Mouse (Mus musculus) midbrain, embryonic 13.5 days (tissue): ENCODE results near the gene Cd47. TPM values are rescaled to one million over a fixed set of nuclear protein-coding genes. Genes with fewer than 3 reads are reported as not detected.

Experiments used
- ATAC-seq: fragments of 200-750 bp; cut with Nextera tagmentation; 2 replicates; pipeline ENCODE4 v1.8.0; 2017; ENCODE audit warnings: mild to moderate bottlenecking, moderate TSS enrichment, moderate library complexity
- H3K27ac ChIP-seq: fragments of 300-500 bp; sonication (generic); 2 replicates; pipeline ENCODE4 v1.5.1; 2015; ENCODE audit warnings: inconsistent platforms, mild to moderate bottlenecking, moderate library complexity
- H3K27me3 ChIP-seq: fragments of 300-500 bp; sonication (generic); 2 replicates; pipeline ENCODE4 v1.6.1; 2015; ENCODE audit warnings: mild to moderate bottlenecking, inconsistent platforms
- H3K36me3 ChIP-seq: fragments of 300-500 bp; sonication (generic); 2 replicates; pipeline ENCODE4 v1.6.1; 2015; ENCODE audit warnings: mild to moderate bottlenecking, inconsistent platforms
- H3K4me1 ChIP-seq: fragments of 300-500 bp; sonication (generic); replicated peaks from 2 replicates; pipeline ENCODE4 v1.6.1; 2015; ENCODE audit warnings: inconsistent platforms
- H3K4me2 ChIP-seq: fragments of 300-500 bp; sonication (generic); replicated peaks from 2 replicates; pipeline ENCODE4 v1.6.1; 2015; ENCODE audit warnings: moderate library complexity, mild to moderate bottlenecking, inconsistent platforms
- H3K4me3 ChIP-seq: fragments of 300-500 bp; sonication (generic); replicated peaks from 2 replicates; pipeline ENCODE4 v1.5.1; 2015; ENCODE audit warnings: mild to moderate bottlenecking, inconsistent platforms
- H3K9ac ChIP-seq: fragments of 300-500 bp; sonication (generic); replicated peaks from 2 replicates; pipeline ENCODE4 v1.6.1; 2015; ENCODE audit warnings: mild to moderate bottlenecking, inconsistent platforms
- H3K9me3 ChIP-seq: fragments of 300-500 bp; sonication (generic); 2 replicates; pipeline ENCODE4 v1.6.1; 2016; ENCODE audit warnings: mild to moderate bottlenecking, inconsistent platforms
- WGBS: fragments of 180-500 bp; shearing (Covaris S2); methylation state at CpG from one replicate; pipeline ENCODE4 v1.1.7; 2015; 5-methylcytosine and 5-hydroxymethylcytosine counted together
- polyA plus RNA-seq: library from polyadenylated mRNA; unstranded; fragments of >200 nt; fragmentation: Nextera tagmentation; extraction: Ambion mirVana; gene quantifications from 2 replicates; pipeline ENCODE4 v1.2.1, GENCODE M21; 2015

Gene Cd47
- polyA plus RNA-seq, 1 experiment from 2014 or later: 94.8 TPM

- no peaks in the 10 kb centered on the region for H3K27me3 ChIP-seq
- H3K4me1 ChIP-seq: 0 out of 2 replicates have a peak, but pooled peaks cover 2% of the 10 kb centered on the region
- H3K4me3 ChIP-seq: no peak overlapping the region
- H3K9me3 ChIP-seq: no peaks in the 10 kb centered on the region
- no peak overlapping the region for H3K9ac ChIP-seq
- ATAC-seq: no peak
- H3K27ac ChIP-seq: no peak overlapping the region
- WGBS: 86% methylated on average over 1 of the region's 1 CpGs
- H3K4me2 ChIP-seq: no peak overlapping the region
- H3K36me3 ChIP-seq: no peaks in the 10 kb centered on the region
Observed at GRCm38 (mm10) chr16:49772576-49772975, 27.8 kb upstream of the Cd47 start.

GRCm38 (mm10) chr16:49773068-49773467 lies 27.3 kb upstream of the Cd47 start:
- Histone ChIP-seq H3K4me2 (no peak overlapping the region), H3K36me3 (no peaks in the 10 kb centered on the region), H3K9me3 (no peaks in the 10 kb centered on the region), H3K4me3 (no peak overlapping the region), H3K27me3 (no peaks in the 10 kb centered on the region), H3K27ac (no peak overlapping the region), H3K4me1 (0 out of 2 replicates have a peak, but pooled peaks cover 2% of the 10 kb centered on the region), H3K9ac (no peak overlapping the region)
- ATAC-seq: no peak
- 87% methylated on average over 1 of the region's 1 CpGs for WGBS

GRCm38 (mm10) chr16:49774059-49775001 lies 26.0 kb upstream of the Cd47 start:
- Histone ChIP-seq H3K4me1 (no peaks in the 10 kb centered on the region), H3K9ac (no peak overlapping the region), H3K36me3 (no peaks in the 10 kb centered on the region), H3K27me3 (no peaks in the 10 kb centered on the region), H3K9me3 (no peaks in the 10 kb centered on the region), H3K27ac (no peak overlapping the region), H3K4me3 (no peak overlapping the region), H3K4me2 (no peak overlapping the region)
- WGBS: 89% methylated on average over 18 of the region's 18 CpGs
- ATAC-seq: no peak

DNA sequence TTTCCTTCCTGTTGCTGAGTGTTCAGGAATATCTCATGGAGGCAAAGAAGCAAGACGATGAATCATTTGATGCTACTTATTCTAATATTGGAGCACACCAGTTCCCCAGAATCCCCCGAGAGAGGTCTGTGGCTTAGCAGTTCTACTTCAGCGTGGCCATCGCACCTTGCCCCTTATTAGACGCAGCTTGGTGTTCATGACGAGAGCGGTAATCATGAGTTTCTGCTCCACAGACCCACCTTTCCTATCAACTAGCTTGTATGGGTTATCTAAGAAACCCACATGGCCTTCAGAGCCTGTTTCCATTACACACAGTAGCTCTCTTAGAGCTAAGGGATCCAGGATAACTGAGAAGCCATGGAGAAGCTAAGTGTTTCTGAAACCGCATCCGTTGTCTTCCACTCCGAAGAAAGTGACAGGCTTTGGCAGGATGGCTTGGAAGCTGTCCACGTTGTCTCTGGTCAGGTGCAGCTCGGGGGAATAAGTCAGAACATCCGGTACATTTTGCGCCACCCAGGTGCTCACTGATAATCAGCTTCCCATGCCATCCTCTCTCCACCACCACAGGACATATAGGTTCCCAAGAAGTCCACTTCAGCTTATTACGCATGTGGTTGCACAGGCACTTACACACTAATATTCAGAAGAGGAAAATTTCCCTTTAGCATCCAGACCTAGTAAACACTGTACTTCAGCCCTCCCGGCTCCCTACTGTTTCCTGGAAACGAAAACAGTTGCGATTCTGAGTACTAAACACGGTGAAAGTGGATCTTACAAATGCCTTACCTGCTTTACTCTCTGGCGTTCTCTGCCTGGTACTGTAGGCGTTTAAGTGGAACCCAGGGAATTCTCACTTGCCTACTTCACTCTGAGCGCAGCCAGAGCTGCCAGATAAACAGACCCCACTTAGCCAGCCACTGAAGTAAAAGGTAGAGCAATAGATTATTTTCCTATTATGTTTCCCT lies 25.0 kb upstream of the Cd47 start:
- no peak for ATAC-seq
- 89% methylated on average over 22 of the region's 22 CpGs for WGBS
- Histone ChIP-seq H3K4me2 (no peak overlapping the region), H3K27ac (no peak overlapping the region), H3K4me1 (no peaks in the 10 kb centered on the region), H3K9me3 (no peaks in the 10 kb centered on the region), H3K36me3 (no peaks in the 10 kb centered on the region), H3K4me3 (no peak overlapping the region), H3K9ac (no peak overlapping the region), H3K27me3 (no peaks in the 10 kb centered on the region)

DNA sequence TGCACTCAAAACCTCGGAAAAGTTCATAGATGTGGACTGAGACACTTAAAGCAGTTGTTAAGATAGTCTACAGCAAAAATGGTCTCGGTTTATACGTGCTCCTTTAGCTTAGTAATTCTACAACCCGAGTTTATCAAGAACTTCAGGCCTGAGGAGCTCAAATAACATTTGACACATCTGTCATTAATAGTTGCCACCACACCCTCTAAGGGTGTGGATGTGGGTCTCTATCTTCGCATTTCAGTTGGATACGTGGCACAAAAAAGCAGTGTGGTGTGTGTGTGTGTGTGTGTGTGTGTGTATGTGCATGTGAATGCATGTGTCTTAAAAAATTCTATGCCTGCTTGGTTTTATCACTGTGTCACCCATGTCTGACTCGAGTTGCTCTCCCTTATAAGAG lies 23.4 kb upstream of the Cd47 start:
- no peaks in the 10 kb centered on the region for H3K27me3 ChIP-seq
- H3K4me2 ChIP-seq: no peak overlapping the region
- 84% methylated on average over 7 of the region's 7 CpGs for WGBS
- H3K4me3 ChIP-seq: no peak overlapping the region
- no peaks in the 10 kb centered on the region for H3K9me3 ChIP-seq
- H3K4me1 ChIP-seq: no peaks in the 10 kb centered on the region
- no peak overlapping the region for H3K9ac ChIP-seq
- ATAC-seq: no peak
- H3K27ac ChIP-seq: no peak overlapping the region
- no peaks in the 10 kb centered on the region for H3K36me3 ChIP-seq

GRCm38 (mm10) chr16:49781556-49782156 lies 18.7 kb upstream of the Cd47 start:
- Histone ChIP-seq H3K4me2 (no peak overlapping the region), H3K27me3 (no peaks in the 10 kb centered on the region), H3K36me3 (no peaks in the 10 kb centered on the region), H3K4me3 (no peak overlapping the region), H3K9ac (no peak overlapping the region), H3K9me3 (no peaks in the 10 kb centered on the region), H3K4me1 (no peaks in the 10 kb centered on the region), H3K27ac (no peak overlapping the region)
- WGBS: 94% methylated on average over 5 of the region's 5 CpGs
- no peak for ATAC-seq

DNA sequence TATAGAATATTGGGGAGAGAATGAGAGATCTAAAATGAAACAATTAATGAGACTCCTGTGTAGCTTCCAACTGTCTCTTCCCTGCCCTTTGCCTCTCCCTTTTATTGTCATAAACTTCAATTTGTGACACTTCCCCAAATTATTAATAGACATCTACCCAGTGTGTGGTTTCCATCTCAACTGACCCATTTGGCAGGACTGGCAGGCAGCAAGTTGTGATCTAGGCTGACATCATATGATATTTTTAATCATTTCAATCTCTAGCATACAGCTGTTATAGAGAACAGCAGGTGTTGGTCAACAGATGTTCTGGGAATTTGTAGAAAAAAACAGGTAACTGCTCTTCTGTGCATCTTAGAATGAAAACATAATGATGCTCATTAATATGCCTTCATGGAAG lies 17.0 kb upstream of the Cd47 start:
- Histone ChIP-seq H3K4me2 (no peak overlapping the region), H3K36me3 (no peaks in the 10 kb centered on the region), H3K27me3 (no peaks in the 10 kb centered on the region), H3K9me3 (no peaks in the 10 kb centered on the region), H3K4me1 (no peaks in the 10 kb centered on the region), H3K27ac (no peak overlapping the region), H3K4me3 (no peak overlapping the region), H3K9ac (no peak overlapping the region)
- ATAC-seq: no peak

- Histone ChIP-seq H3K4me1 (no peaks in the 10 kb centered on the region), H3K9me3 (no peaks in the 10 kb centered on the region), H3K9ac (no peak overlapping the region), H3K4me2 (no peak overlapping the region), H3K27me3 (no peaks in the 10 kb centered on the region), H3K4me3 (no peak overlapping the region), H3K36me3 (no peaks in the 10 kb centered on the region), H3K27ac (no peak overlapping the region)
- WGBS: 94% methylated on average over 6 of the region's 6 CpGs
- ATAC-seq: no peak
Observed at GRCm38 (mm10) chr16:49786116-49786515, 14.2 kb upstream of the Cd47 start.

- H3K4me2 ChIP-seq: no peak overlapping the region
- H3K27me3 ChIP-seq: no peaks in the 10 kb centered on the region
- 91% methylated on average over 5 of the region's 5 CpGs for WGBS
- H3K27ac ChIP-seq: no peak overlapping the region
- no peak for ATAC-seq
- no peaks in the 10 kb centered on the region for H3K9me3 ChIP-seq
- H3K4me1 ChIP-seq: no peaks in the 10 kb centered on the region
- no peak overlapping the region for H3K9ac ChIP-seq
- no peaks in the 10 kb centered on the region for H3K36me3 ChIP-seq
- no peak overlapping the region for H3K4me3 ChIP-seq
Observed at GRCm38 (mm10) chr16:49787714-49788113, 12.6 kb upstream of the Cd47 start.

GRCm38 (mm10) chr16:49790575-49791465 lies 9.5 kb upstream of the Cd47 start:
- no peaks in the 10 kb centered on the region for H3K27me3 ChIP-seq
- ATAC-seq: no peak
- no peaks in the 10 kb centered on the region for H3K9me3 ChIP-seq
- no peak overlapping the region for H3K9ac ChIP-seq
- no peak overlapping the region for H3K27ac ChIP-seq
- no peak overlapping the region for H3K4me2 ChIP-seq
- no peaks in the 10 kb centered on the region for H3K36me3 ChIP-seq
- H3K4me1 ChIP-seq: no peaks in the 10 kb centered on the region
- H3K4me3 ChIP-seq: no peak overlapping the region
- 88% methylated on average over 9 of the region's 9 CpGs for WGBS

GRCm38 (mm10) chr16:49792446-49792878 lies 7.9 kb upstream of the Cd47 start:
- Histone ChIP-seq H3K4me1 (no peaks in the 10 kb centered on the region), H3K4me2 (no peak overlapping the region), H3K9ac (no peak overlapping the region), H3K9me3 (no peaks in the 10 kb centered on the region), H3K4me3 (no peak overlapping the region), H3K27ac (no peak overlapping the region), H3K36me3 (no peaks in the 10 kb centered on the region), H3K27me3 (no peaks in the 10 kb centered on the region)
- 86% methylated on average over 9 of the region's 9 CpGs for WGBS
- no peak for ATAC-seq
